Mouse (Mus musculus) cortical plate, adult 2 months (tissue): Measurements from ENCODE around the gene Pou5f1. TPM values are rescaled to one million over a fixed set of nuclear protein-coding genes. Genes with fewer than 3 reads are reported as not detected.

ENCODE experiments used
- H3K27ac ChIP-seq: fragments of 200-500 bp; 2 replicates; pipeline ENCODE4 v1.5.1; 2012; ENCODE audit warnings: low read length, control low read depth, inconsistent platforms; ENCODE audit not compliant: insufficient read depth
- H3K4me1 ChIP-seq: fragments of 200-500 bp; 2 replicates; pipeline ENCODE4 v1.6.1; 2011; ENCODE audit warnings: low read length; ENCODE audit not compliant: control insufficient read depth, insufficient read depth
- H3K4me3 ChIP-seq: fragments of 200-500 bp; 2 replicates; pipeline ENCODE4 v1.5.1; 2011; ENCODE audit warnings: mild to moderate bottlenecking, low read length, control low read depth; ENCODE audit not compliant: insufficient read depth
- CTCF ChIP-seq: fragments of 200-500 bp; IDR thresholded peaks from 2 replicates; pipeline ENCODE4 v1.5.1; 2011; ENCODE audit warnings: mild to moderate bottlenecking, control low read depth, low read length; ENCODE audit not compliant: insufficient read depth; ENCODE audit errors: extremely low read depth
- POLR2A ChIP-seq: fragments of 200-500 bp; IDR thresholded peaks from 2 replicates; pipeline ENCODE4 v1.6.1; 2011; ENCODE audit warnings: mild to moderate bottlenecking, low read length, control low read depth; ENCODE audit not compliant: insufficient read depth; ENCODE audit errors: extremely low read depth
- polyA plus RNA-seq: library from polyadenylated mRNA; depleted of rRNA; stranded (reverse); fragments of >200 nt; gene quantifications from 2 replicates; pipeline ENCODE4 v1.2.3, GENCODE M21; 2012; rRNA removed

Pou5f1 gene
- polyA plus RNA-seq, 1 experiment = not detected

DNA sequence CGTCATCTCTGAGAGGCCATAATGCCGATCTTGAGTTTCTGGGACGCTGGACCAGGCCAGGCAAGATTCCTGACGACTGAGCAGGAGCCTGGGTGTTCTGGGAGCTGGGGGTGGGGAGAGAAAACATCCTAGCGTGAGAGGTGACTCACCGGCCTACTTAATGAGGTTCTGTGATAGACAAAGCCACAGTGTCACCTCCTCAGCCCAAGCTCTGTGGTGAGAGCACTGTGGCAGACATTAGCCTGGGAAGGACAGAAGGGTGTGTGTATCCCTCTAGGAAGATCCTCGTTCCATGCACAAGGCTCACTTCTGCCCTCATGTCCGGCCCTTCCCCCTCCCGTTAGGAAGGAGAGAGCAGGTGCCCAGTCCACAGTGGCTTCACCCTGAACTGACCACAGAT lies 51.5 kb downstream of the Pou5f1 start:
- TF ChIP-seq POLR2A (no peak), CTCF (no peak)
- H3K4me3 ChIP-seq = no peak overlapping the region
- no peaks in the 10 kb centered on the region for H3K4me1 ChIP-seq
- H3K27ac ChIP-seq = no peak overlapping the region

DNA sequence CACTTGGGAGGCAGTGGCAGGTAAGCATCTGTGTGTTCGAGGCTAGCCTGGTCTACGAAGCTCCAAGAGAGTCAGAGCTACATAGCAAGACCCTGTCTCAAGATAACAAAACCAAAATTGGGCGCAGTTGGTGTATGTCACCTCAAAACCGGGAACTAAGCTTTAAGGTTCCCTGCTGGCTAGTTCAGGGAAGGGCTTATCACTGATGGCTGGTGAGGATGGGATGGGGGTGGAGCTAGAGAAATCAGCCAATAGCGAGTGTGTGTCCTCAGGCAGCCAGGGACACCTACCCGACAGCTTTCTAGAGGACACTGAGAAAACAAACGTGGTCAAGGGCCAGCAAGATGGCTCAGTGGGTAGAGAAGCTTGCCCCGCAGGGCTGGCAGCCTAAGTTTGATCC lies 52.4 kb downstream of the Pou5f1 start:
- Histone ChIP-seq H3K27ac (no peak overlapping the region), H3K4me1 (no peaks in the 10 kb centered on the region), H3K4me3 (no peak overlapping the region)
- no peak for TF ChIP-seq POLR2A
- TF ChIP-seq CTCF = no peak

Other genes starting within 250 kb of the Pou5f1 start
- 64.1 and 72.6 TPM in 2 replicates for gene H2-D1, start 243.3 kb upstream of the Pou5f1 start, polyA plus RNA-seq
- 0.68 and 0.88 TPM in 2 replicates for gene H2-Q1, start 185.6 kb upstream of the Pou5f1 start, polyA plus RNA-seq
- gene H2-Q2, start 163.8 kb upstream of the Pou5f1 start, polyA plus RNA-seq = 0.57 and 0.96 TPM in 2 replicates
- 6.2 and 6.5 TPM in 2 replicates for gene H2-Q4, start 126.4 kb upstream of the Pou5f1 start, polyA plus RNA-seq
- gene H2-Q6, start 81.2 kb upstream of the Pou5f1 start, polyA plus RNA-seq = 1.2 and 1.7 TPM in 2 replicates
- gene H2-Q7, start 66.9 kb upstream of the Pou5f1 start, polyA plus RNA-seq = 1.2 and 1.9 TPM in 2 replicates
- gene H2-Q10, start 35.9 kb upstream of the Pou5f1 start, polyA plus RNA-seq = 0.04 and 0.09 TPM in 2 replicates
- gene Tcf19, start 10.8 kb downstream of the Pou5f1 start, polyA plus RNA-seq = 10.3 and 11.9 TPM in 2 replicates
- 14.2 and 14.5 TPM in 2 replicates for gene Cchcr1, start 11.1 kb downstream of the Pou5f1 start, polyA plus RNA-seq
- gene Psors1c2, start 27.2 kb downstream of the Pou5f1 start, polyA plus RNA-seq = 1.1 and 1.2 TPM in 2 replicates
- gene Cdsn, start 46.1 kb downstream of the Pou5f1 start, polyA plus RNA-seq = 1.8 and 1.9 TPM in 2 replicates
- not detected in 2 replicates for gene 2300002M23Rik, start 61.4 kb downstream of the Pou5f1 start, polyA plus RNA-seq
- gene Sfta2, start 95.5 kb downstream of the Pou5f1 start, polyA plus RNA-seq = not detected in 2 replicates
- 0.09 and 0.10 TPM in 2 replicates for gene Gm9573, start 120.6 kb downstream of the Pou5f1 start, polyA plus RNA-seq
- gene Mucl3, start 137.7 kb downstream of the Pou5f1 start, polyA plus RNA-seq = 0.06 TPM in 1 of 2 replicates, not detected in the other
- gene Vars2, start 161.6 kb downstream of the Pou5f1 start, polyA plus RNA-seq = 34.5 and 38.9 TPM in 2 replicates
- gene Gtf2h4, start 167.7 kb downstream of the Pou5f1 start, polyA plus RNA-seq = 29.8 and 32.9 TPM in 2 replicates
- 42.8 and 44.9 TPM in 2 replicates for gene Ddr1, start 198.6 kb downstream of the Pou5f1 start, polyA plus RNA-seq